Mouse (Mus musculus) kidney, adult 2 months (tissue): ENCODE results near the gene Cd160. TPM values are rescaled to one million over a fixed set of nuclear protein-coding genes. Genes with fewer than 3 reads are reported as not detected.
A peak's percentile ranks its signal among the peaks of the same experiment; 100 is the strongest.

ENCODE experiments used
- DNase-seq: peaks from one replicate; pipeline ENCODE4 v3.0.0; 2021
- H3K27ac ChIP-seq: fragments of 200-500 bp; 2 replicates; pipeline ENCODE4 v1.5.1; 2012; ENCODE audit warnings: low read depth, low read length, control low read depth, inconsistent platforms; ENCODE audit not compliant: insufficient read depth
- H3K27me3 ChIP-seq: fragments of 200-500 bp; replicated peaks from 2 replicates; pipeline ENCODE4 v1.6.1; 2012; ENCODE audit warnings: mild to moderate bottlenecking, moderate library complexity, low read length, inconsistent platforms; ENCODE audit not compliant: control insufficient read depth, insufficient read depth
- H3K36me3 ChIP-seq: fragments of 200-500 bp; 2 replicates; pipeline ENCODE4 v1.6.1; 2012; ENCODE audit warnings: mild to moderate bottlenecking, moderate library complexity, low read length, inconsistent platforms; ENCODE audit not compliant: control insufficient read depth, insufficient read depth
- H3K4me1 ChIP-seq: fragments of 200-500 bp; 2 replicates; pipeline ENCODE4 v1.6.1; 2011; ENCODE audit warnings: low read length; ENCODE audit not compliant: control insufficient read depth, insufficient read depth
- H3K4me3 ChIP-seq: fragments of 200-500 bp; 2 replicates; pipeline ENCODE4 v1.5.1; 2011; ENCODE audit warnings: mild to moderate bottlenecking, low read depth, low read length, control low read depth; ENCODE audit not compliant: insufficient read depth
- CTCF ChIP-seq: fragments of 200-500 bp; conservative IDR thresholded peaks from 2 replicates; pipeline ENCODE4 v1.5.1; 2011; ENCODE audit warnings: low read depth, mild to moderate bottlenecking, control low read depth, low read length, moderate library complexity, mixed read lengths; ENCODE audit not compliant: insufficient read depth, insufficient read length
- POLR2A ChIP-seq: fragments of 200-500 bp; IDR thresholded peaks from one replicate; pipeline ENCODE4 v1.6.1; 2011; ENCODE audit warnings: low read depth, low read length, control low read depth
- WGBS: fragments of 180-500 bp; shearing (Covaris S2); methylation state at CpG from one replicate; pipeline ENCODE4 v1.1.7; 2018; 5-methylcytosine and 5-hydroxymethylcytosine counted together
- polyA plus RNA-seq: library from polyadenylated mRNA; depleted of rRNA; stranded (reverse); fragments of >200 nt; gene quantifications from 2 replicates; pipeline ENCODE4 v1.2.3, GENCODE M21; 2012; rRNA removed

Gene Cd160
- polyA plus RNA-seq, result 0.08 and 0.33 TPM in 2 replicates

- 59% methylated on average over 1 of the region's 1 CpGs for WGBS
- H3K27me3 ChIP-seq, result no peaks in the 10 kb centered on the region
- H3K4me1 ChIP-seq, result peaks cover 5% of the 10 kb centered on the region; the same call in 1 of the 2 replicates
- H3K36me3 ChIP-seq, result peaks cover 2% of the 10 kb centered on the region; the same call in 1 of the 2 replicates
- peak; percentile 22 for DNase-seq
- peak within 1 kb of the TSS; percentile 93 for H3K4me3 ChIP-seq
- TF ChIP-seq POLR2A (no peak), CTCF (no peak)
- peak within 1 kb of the TSS; percentile 99 for H3K27ac ChIP-seq
Measured at GRCm38 (mm10) chr3:96828984-96829383, at the start of gene Cd160, which contains the start of gene Pdzk1. Cd160 (minus strand) TSS chr3:96829351. Pdzk1 (plus strand) TSS chr3:96829284.

- DNase-seq, result peak; percentile 81
- no peaks in the 10 kb centered on the region for H3K27me3 ChIP-seq
- no peak overlapping the region for H3K27ac ChIP-seq
- no peak overlapping the region for H3K4me3 ChIP-seq
- peaks cover 8% of the 10 kb centered on the region; the same call in 1 of the 2 replicates for H3K36me3 ChIP-seq
- peaks cover 5% of the 10 kb centered on the region; the same call in 1 of the 2 replicates for H3K4me1 ChIP-seq
- 46% methylated on average over 7 of the region's 7 CpGs for WGBS
- TF ChIP-seq CTCF (no peak), POLR2A (peak; percentile 6)
Measured at GRCm38 (mm10) chr3:96874808-96875571, 45.8 kb upstream of the Cd160 start.

DNA sequence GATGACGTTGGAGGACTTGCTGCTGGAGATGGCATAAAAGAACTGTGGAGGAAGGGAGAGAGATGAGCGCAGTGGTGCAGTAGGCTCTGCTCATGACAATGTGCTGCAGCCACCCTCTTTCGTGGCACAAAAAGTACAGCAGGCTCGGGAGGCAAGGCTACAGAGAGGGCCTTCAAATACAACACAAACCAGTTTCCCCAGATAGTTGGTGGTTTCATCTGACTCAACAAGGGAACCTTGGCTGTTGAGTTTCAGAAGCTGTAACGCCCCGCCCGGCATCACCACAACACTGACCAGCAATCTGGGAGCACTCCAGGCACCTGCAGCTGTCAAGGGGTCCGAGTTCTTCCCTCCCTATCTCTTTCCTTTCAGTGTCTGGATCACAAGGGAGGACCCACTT, 43.4 kb upstream of the Cd160 start:
- Histone ChIP-seq H3K4me1 (peaks cover 5% of the 10 kb centered on the region; the same call in 1 of the 2 replicates), H3K27ac (no peak overlapping the region), H3K4me3 (no peak overlapping the region), H3K36me3 (peaks cover 9% of the 10 kb centered on the region; the same call in 1 of the 2 replicates), H3K27me3 (no peaks in the 10 kb centered on the region)
- WGBS, result 89% methylated on average over 8 of the region's 8 CpGs
- no peak for TF ChIP-seq POLR2A
- no peak for TF ChIP-seq CTCF
- no peak for DNase-seq

GRCm38 (mm10) chr3:96871070-96871469, 41.9 kb upstream of the Cd160 start:
- TF ChIP-seq POLR2A (no peak), CTCF (no peak)
- 79% methylated on average over 8 of the region's 8 CpGs for WGBS
- H3K27ac ChIP-seq, result no peak overlapping the region
- peaks cover 5% of the 10 kb centered on the region; the same call in 1 of the 2 replicates for H3K4me1 ChIP-seq
- H3K4me3 ChIP-seq, result no peak overlapping the region
- H3K36me3 ChIP-seq, result peaks cover 9% of the 10 kb centered on the region; the same call in 1 of the 2 replicates
- H3K27me3 ChIP-seq, result no peaks in the 10 kb centered on the region
- no peak for DNase-seq

DNA sequence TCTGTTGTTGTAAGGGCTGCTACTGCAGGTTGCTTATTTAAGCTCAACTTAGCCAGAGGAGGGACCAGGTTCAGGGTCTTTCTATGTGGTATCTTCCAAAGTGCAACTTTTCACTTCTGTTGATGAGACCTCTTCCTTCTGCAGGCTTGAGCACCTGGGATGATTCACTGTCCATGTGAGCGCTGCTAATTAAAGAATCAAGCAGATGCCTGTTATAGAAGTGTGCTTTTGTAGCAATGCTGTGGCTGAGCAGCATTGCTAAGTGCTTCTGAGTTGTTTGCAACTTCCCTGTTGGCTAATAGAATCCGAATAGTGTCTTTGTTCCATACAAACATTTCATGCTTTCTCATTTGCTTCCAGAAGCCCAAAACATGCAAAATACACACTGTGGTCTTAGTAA, 41.1 kb upstream of the Cd160 start:
- H3K4me3 ChIP-seq, result no peak overlapping the region
- WGBS, result 94% methylated on average over 2 of the region's 2 CpGs
- DNase-seq, result no peak
- H3K27ac ChIP-seq, result no peak overlapping the region
- H3K4me1 ChIP-seq, result no peaks in the 10 kb centered on the region; the same call in 1 of the 2 replicates
- TF ChIP-seq CTCF (no peak), POLR2A (no peak)
- H3K36me3 ChIP-seq, result peaks cover 9% of the 10 kb centered on the region; the same call in 1 of the 2 replicates
- H3K27me3 ChIP-seq, result no peaks in the 10 kb centered on the region

- Histone ChIP-seq H3K4me1 (no peaks in the 10 kb centered on the region), H3K36me3 (peaks cover 9% of the 10 kb centered on the region; the same call in 1 of the 2 replicates), H3K27ac (no peak overlapping the region), H3K27me3 (no peaks in the 10 kb centered on the region), H3K4me3 (no peak overlapping the region)
- TF ChIP-seq CTCF (no peak), POLR2A (no peak)
- no peak for DNase-seq
- WGBS, result 90% methylated on average over 7 of the region's 7 CpGs
Measured at GRCm38 (mm10) chr3:96869091-96869490, 39.9 kb upstream of the Cd160 start.

GRCm38 (mm10) chr3:96868566-96868965, 39.4 kb upstream of the Cd160 start:
- no peak overlapping the region for H3K4me3 ChIP-seq
- no peaks in the 10 kb centered on the region for H3K27me3 ChIP-seq
- TF ChIP-seq POLR2A (no peak), CTCF (no peak)
- H3K36me3 ChIP-seq, result peaks cover 9% of the 10 kb centered on the region; the same call in 1 of the 2 replicates
- WGBS, result 85% methylated on average over 8 of the region's 8 CpGs
- no peak overlapping the region for H3K27ac ChIP-seq
- no peaks in the 10 kb centered on the region for H3K4me1 ChIP-seq
- DNase-seq, result no peak
